Mouse (Mus musculus) hematopoietic multipotent progenitor cell, adult 10-12 weeks (in vitro differentiated cells): ENCODE data around the gene Acacb. TPM values are rescaled to one million over a fixed set of nuclear protein-coding genes. Genes with fewer than 3 reads are reported as not detected.

Experiments used
- polyA plus RNA-seq: library from polyadenylated mRNA; stranded (reverse); fragments of >175 nt; gene quantifications from 2 replicates; pipeline ENCODE4 v1.2.3, GENCODE M21; 2012; ENCODE audit warnings: low replicate concordance

The Acacb gene
- polyA plus RNA-seq: 3.2 and 3.8 TPM in 2 replicates

DNA sequence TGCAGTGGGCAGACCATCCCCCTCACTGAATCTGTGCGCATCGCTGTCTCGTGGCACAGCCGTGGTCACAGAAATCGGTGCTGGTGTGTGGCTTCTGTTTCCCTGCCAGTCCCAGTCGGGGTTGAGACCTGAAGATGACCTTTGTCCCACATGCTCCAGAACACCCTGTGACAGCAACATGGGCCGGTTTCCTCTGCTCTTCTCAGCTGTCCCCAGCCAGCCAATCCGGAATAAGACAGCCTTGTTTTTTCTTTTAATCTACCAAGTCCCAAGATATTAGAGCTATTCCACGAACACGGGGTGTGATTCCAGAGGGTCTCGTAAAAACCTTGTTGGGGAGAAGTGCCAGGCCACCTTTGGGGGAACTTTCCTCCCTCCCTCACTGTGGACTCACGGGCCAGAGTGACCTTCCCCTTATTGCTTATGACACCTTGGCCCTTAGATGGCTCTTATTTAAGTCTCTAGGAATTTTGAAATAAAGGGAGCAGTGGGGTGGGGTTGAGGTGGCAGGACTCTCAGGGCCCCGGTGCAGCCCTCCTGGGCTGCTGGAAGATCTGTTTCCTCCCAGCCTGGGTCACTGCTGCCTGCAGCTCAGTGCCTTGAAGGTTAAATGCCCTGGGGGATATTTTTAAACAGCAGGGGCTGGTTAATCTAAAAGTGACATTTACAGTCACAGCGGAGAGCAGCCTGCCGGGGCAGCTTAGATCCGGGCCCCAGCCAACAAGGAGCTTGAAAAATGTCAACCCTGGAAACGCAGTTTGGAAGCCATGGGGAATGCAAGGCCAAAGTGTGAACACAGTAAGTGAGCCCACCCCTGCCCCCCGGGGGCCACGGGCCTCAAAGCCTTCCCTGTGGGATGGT lies at the start of gene Acacb:
Acacb (plus strand) TSS at position 508 of the 861 bp plus-strand sequence.

DNA sequence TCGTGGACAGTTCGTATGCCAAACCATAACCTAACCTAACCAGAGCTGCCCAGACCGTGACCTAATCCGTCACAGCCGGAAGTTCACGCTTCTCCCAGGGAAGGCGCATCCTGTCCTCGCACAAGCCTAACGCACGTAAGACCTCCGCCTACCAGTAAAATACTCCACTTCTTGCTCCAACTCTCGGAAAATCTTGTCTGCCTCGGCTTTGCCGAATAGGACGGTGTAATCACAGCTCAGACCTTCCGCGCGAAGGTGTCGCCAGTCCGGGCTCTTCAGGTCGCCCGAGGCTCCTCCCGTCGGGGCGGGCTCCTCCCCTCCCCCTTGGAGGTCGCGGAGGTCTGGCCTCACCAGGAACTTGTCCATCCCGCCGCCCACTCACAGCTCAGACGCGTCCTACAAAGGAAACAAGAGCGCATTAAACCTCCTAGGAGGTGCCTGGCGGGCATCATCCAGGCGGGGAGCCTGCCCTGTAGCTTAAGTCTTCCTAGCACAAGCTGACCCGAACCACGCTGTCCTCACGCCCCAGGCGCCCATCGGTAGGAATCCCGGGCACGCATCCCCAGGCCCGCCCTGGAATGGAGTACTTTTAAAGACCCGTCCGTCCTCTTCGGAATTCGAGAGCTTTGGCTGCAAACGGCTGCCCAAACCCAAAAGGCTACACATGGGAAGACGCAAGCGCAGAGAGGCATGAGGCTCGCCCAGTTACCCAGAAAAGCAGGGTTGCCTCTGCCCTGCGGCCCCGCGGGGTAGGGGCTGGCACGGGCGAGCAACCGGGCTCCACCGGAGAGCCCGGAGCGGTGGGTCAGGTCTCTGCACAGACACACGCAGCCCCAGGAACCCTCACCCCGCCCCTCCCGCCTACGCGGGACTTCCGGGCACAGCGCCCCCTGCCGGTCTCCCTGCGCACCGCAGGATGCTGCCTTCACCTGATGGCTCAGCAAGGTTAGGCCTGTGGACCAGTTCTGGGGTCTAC lies 18.7 kb upstream of the Acacb start, which contains the start of gene Alkbh2:
Alkbh2 (minus strand) TSS at position 845 of the 976 bp plus-strand sequence.

DNA sequence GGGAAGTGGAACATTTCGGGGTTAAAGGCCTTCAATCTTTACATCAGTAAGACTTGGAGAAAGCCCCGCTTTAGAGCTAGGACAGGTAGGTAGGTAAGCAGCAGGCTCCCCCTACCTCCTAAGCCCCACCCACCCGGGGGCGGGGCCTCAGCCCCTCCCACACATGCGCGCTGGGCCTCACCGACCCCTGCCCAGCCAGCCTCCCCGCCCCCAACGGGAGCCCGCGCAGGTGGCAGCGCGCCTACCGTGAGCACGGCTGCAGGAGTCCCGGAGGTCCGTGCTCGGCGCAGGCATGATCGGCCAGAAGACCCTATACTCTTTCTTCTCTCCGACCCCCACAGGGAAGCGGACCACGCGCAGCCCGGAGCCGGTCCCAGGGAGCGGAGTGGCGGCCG lies 16.1 kb upstream of the Acacb start, which contains the start of gene Ung:
Ung (plus strand) TSS at position 176 of the 395 bp plus-strand sequence.

DNA sequence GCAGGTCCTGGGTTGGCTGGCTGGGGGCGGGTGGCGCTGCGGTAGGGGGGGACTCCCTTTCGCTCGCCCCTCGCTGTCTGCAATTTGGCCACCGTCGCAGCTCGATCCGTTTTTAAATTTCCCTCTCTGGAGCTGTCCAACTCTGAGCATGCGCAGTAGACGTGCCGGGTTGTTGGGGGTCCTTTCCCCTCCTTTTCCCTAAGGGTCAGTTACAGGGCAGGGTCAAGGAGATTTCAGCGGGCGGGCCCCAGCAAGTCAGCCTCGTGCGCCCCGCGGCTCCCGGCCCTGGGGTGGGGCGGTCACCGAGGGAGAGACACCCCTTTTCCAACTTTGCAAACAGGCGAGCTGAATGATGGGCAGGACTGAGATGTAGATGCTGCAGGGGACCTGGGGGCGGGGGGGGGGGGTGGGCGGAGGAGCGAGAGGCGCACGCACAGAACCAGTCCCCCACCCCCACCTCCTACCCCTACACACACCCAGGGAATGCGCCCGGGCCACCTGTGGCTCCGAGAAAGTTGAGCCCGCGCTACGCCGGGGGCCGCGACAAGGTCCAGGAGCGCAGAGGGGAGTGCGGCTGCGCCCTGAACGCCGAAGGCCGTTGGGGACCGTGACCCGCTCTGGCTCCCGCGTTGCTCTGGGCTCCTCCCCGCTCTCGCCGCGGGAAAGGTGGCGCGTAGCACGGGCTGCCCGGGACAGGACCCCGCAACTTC lies 127.5 kb downstream of the Acacb start, which contains the start of gene Foxn4:
Foxn4 (minus strand) TSS at position 115 of the 710 bp plus-strand sequence.

DNA sequence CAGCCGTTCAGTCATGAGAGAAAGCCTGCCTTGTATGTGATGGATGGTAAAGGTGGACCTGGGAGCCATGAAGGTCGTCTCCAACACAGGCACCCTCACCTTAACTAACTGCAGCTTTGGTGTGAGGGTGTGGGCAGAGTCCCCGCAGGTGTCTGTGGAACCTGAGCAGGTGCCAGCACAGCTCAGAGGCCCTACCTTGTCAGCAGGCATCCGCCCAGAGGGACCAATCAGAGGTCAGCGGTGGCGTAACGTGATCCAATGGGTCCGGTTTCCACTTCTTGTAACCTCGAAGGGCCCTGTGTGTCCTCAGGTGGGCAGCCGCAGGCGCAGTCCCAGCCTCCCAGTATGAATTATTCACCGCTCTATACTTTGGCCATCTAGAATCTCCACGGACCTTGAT lies 142.5 kb downstream of the Acacb start, which contains the start of gene Myo1h:
Myo1h (plus strand) TSS at position 293 of the 400 bp plus-strand sequence.

Other genes with a start within 250 kb of the Acacb start
- gene Coro1c, start 237.8 kb upstream of the Acacb start, polyA plus RNA-seq: 33.7 and 39.1 TPM in 2 replicates
- 59.4 and 81.1 TPM in 2 replicates for gene Ssh1, start 152.6 kb upstream of the Acacb start, polyA plus RNA-seq
- 0.34 and 1.1 TPM in 2 replicates for gene Dao, start 142.8 kb upstream of the Acacb start, polyA plus RNA-seq
- 10.3 and 11.3 TPM in 2 replicates for gene Usp30, start 81.1 kb upstream of the Acacb start, polyA plus RNA-seq
- not detected in 2 replicates for gene Svop, start 55.0 kb upstream of the Acacb start, polyA plus RNA-seq
- 19.4 and 33.4 TPM in 2 replicates for gene Alkbh2, start 18.3 kb upstream of the Acacb start, polyA plus RNA-seq
- 12.4 and 14.6 TPM in 2 replicates for gene Ung, start 16.1 kb upstream of the Acacb start, polyA plus RNA-seq
- gene Foxn4, start 127.3 kb downstream of the Acacb start, polyA plus RNA-seq: not detected in 2 replicates
- 0.89 and 1.0 TPM in 2 replicates for gene Myo1h, start 142.6 kb downstream of the Acacb start, polyA plus RNA-seq
- 80.5 and 160 TPM in 2 replicates for gene Kctd10, start 234.0 kb downstream of the Acacb start, polyA plus RNA-seq
- gene Ube3b, start 234.1 kb downstream of the Acacb start, polyA plus RNA-seq: 50.0 and 121 TPM in 2 replicates